Mouse (Mus musculus): ENCODE measurements around the gene Erbin. TPM values are rescaled to one million over a fixed set of nuclear protein-coding genes. Genes with fewer than 3 reads are reported as not detected.

The Erbin gene
- polyA plus RNA-seq, 1 experiment from 2014 or later, result 19.0 TPM

GRCm38 (mm10) chr13:103817935-103818334, 102.4 kb downstream of the Erbin start:
- H3K9me3 ChIP-seq (ENCODE audit: low read length), result no peaks in the 10 kb centered on the region
- TF ChIP-seq CTCF (IDR thresholded peaks at IDR 0.05) (no peak), EP300 (IDR thresholded peaks at IDR 0.05) (no peak)
- WGBS, result 90% methylated on average over 3 of the region's 3 CpGs
- no peak overlapping the region for H3K4me2 ChIP-seq (replicated peaks; ENCODE audit: low read depth, low read length)
- DNase-seq (ENCODE audit: low spot score), result no peak
- H3K9ac ChIP-seq (replicated peaks; ENCODE audit: low read depth), result no peak overlapping the region
- H3K27ac ChIP-seq (ENCODE audit: low read length), result no peak overlapping the region
- H3K4me1 ChIP-seq (ENCODE audit: insufficient read depth, low read depth, low read length), result no peaks in the 10 kb centered on the region
- H3K4me3 ChIP-seq (ENCODE audit: low read depth, low read length), result no peak overlapping the region
- no peak for ATAC-seq
- H3K27me3 ChIP-seq (replicated peaks; ENCODE audit: insufficient read depth, low read length), result no peaks in the 10 kb centered on the region
- peaks cover 9% of the 10 kb centered on the region; the same call in 1 of the 2 replicates for H3K36me3 ChIP-seq (ENCODE audit: insufficient read depth, low read length)

DNA sequence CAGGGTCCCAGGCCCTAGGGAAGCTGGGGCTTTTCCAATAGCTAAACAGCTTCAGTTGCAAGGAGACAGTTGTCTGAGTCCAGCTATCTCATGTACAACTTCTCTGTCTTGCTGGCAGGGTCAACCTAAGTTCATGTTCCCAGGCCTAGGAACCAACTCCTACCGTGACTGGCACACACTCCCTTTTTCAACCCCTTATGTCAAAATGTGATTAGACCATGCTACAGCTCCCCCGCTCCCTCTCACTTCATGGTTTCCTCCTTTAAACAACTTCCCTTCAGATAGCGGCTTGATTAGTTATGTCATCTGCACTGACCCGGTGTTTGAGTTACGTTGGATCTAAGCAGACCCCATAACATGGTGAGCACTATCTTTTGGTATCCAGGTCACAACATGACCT, 112.8 kb downstream of the Erbin start:
- WGBS, result 65% methylated on average over 5 of the region's 5 CpGs
- ATAC-seq (no peak), DNase-seq (ENCODE audit: low spot score) (no peak)
- no peak overlapping the region for H3K9ac ChIP-seq (replicated peaks; ENCODE audit: low read depth)
- TF ChIP-seq CTCF (IDR thresholded peaks at IDR 0.05) (no peak), EP300 (IDR thresholded peaks at IDR 0.05) (no peak)
- H3K9me3 ChIP-seq (ENCODE audit: low read length), result no peaks in the 10 kb centered on the region
- H3K36me3 ChIP-seq (ENCODE audit: insufficient read depth, low read length), result no peaks in the 10 kb centered on the region
- no peak overlapping the region for H3K27ac ChIP-seq (ENCODE audit: low read length)
- no peak overlapping the region for H3K4me2 ChIP-seq (replicated peaks; ENCODE audit: low read depth, low read length)
- H3K4me1 ChIP-seq (ENCODE audit: insufficient read depth, low read depth, low read length), result no peaks in the 10 kb centered on the region
- H3K4me3 ChIP-seq (ENCODE audit: low read depth, low read length), result no peak overlapping the region
- no peaks in the 10 kb centered on the region for H3K27me3 ChIP-seq (replicated peaks; ENCODE audit: insufficient read depth, low read length)

GRCm38 (mm10) chr13:103806210-103806851, 114.0 kb downstream of the Erbin start:
- Histone ChIP-seq H3K4me3 (ENCODE audit: low read depth, low read length) (no peak overlapping the region), H3K36me3 (ENCODE audit: insufficient read depth, low read length) (no peaks in the 10 kb centered on the region), H3K9ac (replicated peaks; ENCODE audit: low read depth) (no peak overlapping the region), H3K4me2 (replicated peaks; ENCODE audit: low read depth, low read length) (no peak overlapping the region), H3K27me3 (replicated peaks; ENCODE audit: insufficient read depth, low read length) (no peaks in the 10 kb centered on the region), H3K4me1 (ENCODE audit: insufficient read depth, low read depth, low read length) (no peaks in the 10 kb centered on the region), H3K27ac (ENCODE audit: low read length) (no peak overlapping the region), H3K9me3 (ENCODE audit: low read length) (no peaks in the 10 kb centered on the region)
- WGBS, result 61% methylated on average over 6 of the region's 6 CpGs
- DNase-seq (ENCODE audit: low spot score) (no peak), ATAC-seq (no peak)
- no peak for TF ChIP-seq CTCF (IDR thresholded peaks at IDR 0.05)

DNA sequence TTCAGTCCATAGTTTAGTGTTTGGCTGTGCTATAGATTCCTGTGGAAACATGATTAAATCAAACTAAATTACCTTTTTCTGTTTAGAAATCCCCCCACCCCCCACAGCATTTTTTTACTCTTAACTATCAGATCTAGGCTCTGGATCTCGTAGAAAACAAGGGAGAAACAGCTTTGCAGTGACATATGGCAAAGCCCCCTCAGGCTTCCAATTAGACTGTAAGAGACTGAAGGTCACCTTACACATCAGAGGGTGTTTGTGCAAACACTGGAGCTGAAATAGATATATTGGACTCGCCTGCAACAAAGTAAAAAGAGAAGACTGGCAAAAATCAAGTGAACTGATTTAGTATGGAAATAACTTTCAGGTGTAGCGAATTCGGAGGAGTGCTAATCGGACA, 116.6 kb downstream of the Erbin start:
- Histone ChIP-seq H3K9me3 (ENCODE audit: low read length) (no peaks in the 10 kb centered on the region), H3K4me1 (ENCODE audit: insufficient read depth, low read depth, low read length) (no peaks in the 10 kb centered on the region), H3K36me3 (ENCODE audit: insufficient read depth, low read length) (no peaks in the 10 kb centered on the region), H3K4me2 (replicated peaks; ENCODE audit: low read depth, low read length) (no peak overlapping the region), H3K9ac (replicated peaks; ENCODE audit: low read depth) (no peak overlapping the region), H3K27ac (ENCODE audit: low read length) (no peak overlapping the region), H3K4me3 (ENCODE audit: low read depth, low read length) (no peak overlapping the region), H3K27me3 (replicated peaks; ENCODE audit: insufficient read depth, low read length) (no peaks in the 10 kb centered on the region)
- 80% methylated on average over 5 of the region's 5 CpGs for WGBS
- no peak for ATAC-seq
- TF ChIP-seq CTCF (IDR thresholded peaks at IDR 0.05) (no peak), EP300 (IDR thresholded peaks at IDR 0.05) (no peak)
- DNase-seq (ENCODE audit: low spot score), result no peak

GRCm38 (mm10) chr13:103801021-103801420, 119.3 kb downstream of the Erbin start:
- Histone ChIP-seq H3K4me2 (replicated peaks; ENCODE audit: low read depth, low read length) (no peak overlapping the region), H3K36me3 (ENCODE audit: insufficient read depth, low read length) (no peaks in the 10 kb centered on the region), H3K27me3 (replicated peaks; ENCODE audit: insufficient read depth, low read length) (no peaks in the 10 kb centered on the region), H3K9ac (replicated peaks; ENCODE audit: low read depth) (no peak overlapping the region), H3K9me3 (ENCODE audit: low read length) (no peaks in the 10 kb centered on the region), H3K4me3 (ENCODE audit: low read depth, low read length) (no peak overlapping the region), H3K27ac (ENCODE audit: low read length) (no peak overlapping the region), H3K4me1 (ENCODE audit: insufficient read depth, low read depth, low read length) (no peaks in the 10 kb centered on the region)
- 82% methylated on average over 1 of the region's 1 CpGs for WGBS
- no peak for DNase-seq (ENCODE audit: low spot score)
- no peak for ATAC-seq
- TF ChIP-seq CTCF (IDR thresholded peaks at IDR 0.05) (no peak), EP300 (IDR thresholded peaks at IDR 0.05) (no peak)

- TF ChIP-seq CTCF (IDR thresholded peaks at IDR 0.05) (no peak), EP300 (IDR thresholded peaks at IDR 0.05) (no peak)
- no peak for ATAC-seq
These were observed 125.4 kb downstream of the Erbin start for GRCm38 (mm10) chr13:103794688-103795543.

More at GRCm38 (mm10) chr13:103794688-103795543, 125.4 kb downstream of the Erbin start:
- Histone ChIP-seq H3K27ac (ENCODE audit: low read length) (no peak overlapping the region), H3K4me2 (replicated peaks; ENCODE audit: low read depth, low read length) (no peak overlapping the region), H3K27me3 (replicated peaks; ENCODE audit: insufficient read depth, low read length) (no peaks in the 10 kb centered on the region), H3K4me1 (ENCODE audit: insufficient read depth, low read depth, low read length) (no peaks in the 10 kb centered on the region), H3K9me3 (ENCODE audit: low read length) (no peaks in the 10 kb centered on the region), H3K36me3 (ENCODE audit: insufficient read depth, low read length) (no peaks in the 10 kb centered on the region), H3K4me3 (ENCODE audit: low read depth, low read length) (no peak overlapping the region), H3K9ac (replicated peaks; ENCODE audit: low read depth) (no peak overlapping the region)
- no peak for DNase-seq (ENCODE audit: low spot score)
- 79% methylated on average over 9 of the region's 9 CpGs for WGBS

Data from lung, postnatal 0 days (tissue).